Mouse (Mus musculus) right cerebral cortex, postnatal 36 days (tissue): ENCODE measurements around the gene D430042O09Rik.

ENCODE experiments used
- DNase-seq, 2 experiments: peaks; one replicate each; pipeline ENCODE4 v3.0.0; 2022; ENCODE audit warnings: low spot score in 2 of 2, mixed read lengths in 1 of 2

Gene D430042O09Rik

DNA sequence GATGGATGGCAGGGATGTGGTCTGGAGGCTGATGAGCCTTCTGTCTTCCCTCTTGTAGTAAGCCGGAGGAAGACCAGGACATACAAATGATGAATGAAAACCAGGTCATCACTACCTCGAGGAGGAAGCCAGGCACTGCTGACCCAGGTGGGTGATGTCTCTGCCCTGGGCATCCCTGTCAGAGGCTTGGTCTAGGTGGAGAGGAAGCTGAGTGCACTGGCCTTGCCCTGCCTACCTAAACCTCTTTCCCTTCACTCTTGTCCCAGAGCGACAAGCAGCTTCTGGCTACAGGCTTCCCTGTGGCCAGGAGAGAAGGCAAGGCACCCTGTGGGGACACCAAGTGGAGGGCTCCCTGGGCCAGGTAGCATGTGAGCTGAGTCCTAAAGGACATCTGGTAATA lies 165.2 kb downstream of the D430042O09Rik start:
- DNase-seq = no peak

DNA sequence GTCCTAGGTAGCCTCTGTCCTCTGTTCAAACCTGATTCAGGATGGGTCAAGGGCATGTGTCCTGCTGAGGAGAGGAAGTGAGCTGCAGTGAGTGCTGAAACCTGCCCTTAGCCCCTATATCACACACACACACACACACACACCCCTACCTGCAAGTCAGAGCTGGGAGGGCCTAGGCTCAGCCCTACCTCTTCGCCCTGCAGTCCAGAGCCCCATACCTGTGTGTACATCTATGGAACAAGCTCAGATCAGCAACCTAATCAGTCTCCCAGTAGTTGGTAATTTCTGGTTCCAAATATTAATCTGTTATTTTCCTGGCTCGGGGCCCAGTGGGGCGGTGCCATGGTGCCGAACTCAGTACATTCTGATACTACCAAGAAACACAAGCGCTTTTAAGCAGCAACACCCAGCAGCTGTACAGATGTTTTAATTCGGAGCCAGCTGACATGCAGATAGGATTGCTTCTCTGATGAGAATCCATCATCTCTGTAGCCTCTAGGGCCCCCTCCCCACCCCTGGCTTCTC lies 166.3 kb downstream of the D430042O09Rik start:
- DNase-seq = no peak

GRCm38 (mm10) chr7:125878040-125878439 lies 170.4 kb downstream of the D430042O09Rik start:
- no peak for DNase-seq

GRCm38 (mm10) chr7:125883232-125883631 lies 175.5 kb downstream of the D430042O09Rik start:
- no peak for DNase-seq

DNA sequence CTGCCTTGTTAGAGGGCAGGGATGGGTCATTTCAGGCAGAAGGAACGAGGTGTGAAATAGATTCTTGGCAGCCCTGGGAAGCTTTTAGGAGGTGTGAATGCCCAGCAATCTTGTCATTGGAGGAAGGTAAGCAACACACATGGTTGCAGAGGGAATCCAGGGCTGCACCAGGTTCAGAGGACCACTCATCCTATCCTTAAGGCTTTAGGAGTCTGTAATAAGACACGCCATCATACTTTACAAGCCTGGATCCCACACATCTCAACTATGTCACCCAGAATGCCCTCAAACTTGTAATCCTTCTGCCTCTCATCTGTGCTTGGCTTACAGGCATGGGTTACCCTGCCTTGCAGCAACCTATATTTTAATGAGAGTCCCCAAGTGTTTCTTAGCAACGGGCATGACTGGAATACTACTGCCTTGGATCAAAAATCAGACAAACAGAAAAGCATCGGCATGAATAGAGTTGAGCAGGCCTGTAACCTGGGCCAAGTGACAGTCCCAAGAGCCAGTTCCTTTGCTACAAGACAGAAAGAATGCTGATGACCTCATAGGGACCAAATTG lies 178.5 kb downstream of the D430042O09Rik start:
- DNase-seq = no peak

- no peak for DNase-seq
These were observed 179.4 kb downstream of the D430042O09Rik start for GRCm38 (mm10) chr7:125887124-125887523.

GRCm38 (mm10) chr7:125887761-125888160 lies 180.1 kb downstream of the D430042O09Rik start:
- DNase-seq = no peak

DNA sequence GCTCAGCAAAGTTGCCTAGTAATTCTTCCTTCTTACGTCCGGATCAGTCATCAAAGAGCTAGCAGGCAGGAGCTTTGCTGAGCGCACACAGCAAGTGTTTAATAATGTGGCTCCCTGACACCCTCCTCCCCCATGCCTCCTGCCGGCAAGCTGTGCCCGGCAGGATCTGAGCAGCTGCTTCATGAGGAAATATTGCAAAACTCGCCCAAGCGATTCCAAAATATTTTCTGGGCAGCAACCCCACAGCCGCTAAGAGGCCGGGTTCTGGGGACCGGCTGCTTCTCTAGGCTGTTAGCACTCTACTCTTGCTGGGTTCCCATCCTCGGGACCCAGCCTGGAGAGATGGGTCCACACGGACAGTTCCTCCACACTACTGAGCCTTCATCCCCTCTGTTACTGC lies 180.7 kb downstream of the D430042O09Rik start:
- peak; percentile 68 to 77 for DNase-seq

DNA sequence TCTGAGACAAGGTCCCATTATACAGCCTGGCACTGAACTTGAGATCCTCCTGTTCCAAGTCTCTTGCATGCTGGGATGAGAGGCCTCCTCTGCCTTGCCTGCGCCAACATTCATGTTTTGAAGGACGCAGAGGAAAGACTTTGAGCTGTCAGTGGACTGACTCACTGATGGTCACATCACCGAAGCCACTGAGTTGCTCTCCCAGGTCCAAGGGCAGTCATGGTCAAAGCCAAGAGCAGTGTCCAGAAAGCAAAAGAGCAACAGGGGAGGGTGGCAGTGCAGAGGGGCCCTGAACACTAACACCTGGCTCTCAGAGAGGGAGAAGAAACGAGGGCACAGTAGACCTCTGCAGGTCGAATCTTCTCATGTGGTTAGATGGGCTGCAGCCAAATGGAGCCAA lies 185.9 kb downstream of the D430042O09Rik start:
- no peak for DNase-seq

DNA sequence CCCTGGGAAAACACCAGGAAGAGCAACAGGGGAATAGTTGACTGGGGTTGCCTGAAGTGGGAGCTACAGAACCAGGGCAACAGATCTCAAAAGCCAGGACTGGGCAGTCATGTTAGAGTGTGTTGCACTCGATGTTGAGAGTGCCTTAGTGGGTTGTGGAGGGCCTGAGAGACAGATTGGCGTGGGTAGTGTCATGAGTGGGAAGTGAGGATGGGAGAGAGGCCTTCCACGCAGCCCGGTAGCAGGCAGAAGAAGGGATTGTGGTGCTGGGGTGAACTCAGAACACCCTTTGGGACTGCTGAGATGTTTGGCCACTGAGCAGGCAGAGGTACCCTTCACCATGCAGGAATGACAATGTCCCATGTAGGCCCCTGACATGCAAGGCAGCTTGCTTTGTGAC lies 189.4 kb downstream of the D430042O09Rik start:
- DNase-seq = peak in 1 of 2 experiments; percentile 36

DNA sequence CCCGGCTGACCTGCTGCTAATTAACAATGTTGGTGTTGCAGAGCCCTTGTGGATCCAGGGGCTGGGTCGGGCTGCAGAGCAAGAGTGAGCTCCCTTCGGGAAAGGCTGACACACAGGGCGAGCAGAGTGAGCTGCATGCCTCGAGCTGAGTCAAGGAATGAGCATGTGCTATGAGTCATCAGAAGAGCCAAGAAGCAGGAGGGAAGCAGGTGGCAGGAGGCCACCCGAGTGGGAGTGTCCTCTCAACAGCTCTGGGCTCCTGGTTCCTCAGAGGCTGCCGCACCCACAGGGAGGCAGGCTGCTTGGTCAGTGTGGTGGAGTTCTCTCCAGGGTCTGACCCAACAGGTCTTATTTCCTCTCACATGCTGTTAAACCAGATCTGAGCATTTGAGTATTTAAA lies 191.3 kb downstream of the D430042O09Rik start:
- peak; percentile 82 to 88 for DNase-seq

GRCm38 (mm10) chr7:125899916-125900315 lies 192.2 kb downstream of the D430042O09Rik start:
- DNase-seq = no peak

- no peak for DNase-seq
These were observed 192.9 kb downstream of the D430042O09Rik start for GRCm38 (mm10) chr7:125900386-125901161.

- DNase-seq = no peak
These were observed 213.1 kb downstream of the D430042O09Rik start for GRCm38 (mm10) chr7:125920801-125921200.

DNA sequence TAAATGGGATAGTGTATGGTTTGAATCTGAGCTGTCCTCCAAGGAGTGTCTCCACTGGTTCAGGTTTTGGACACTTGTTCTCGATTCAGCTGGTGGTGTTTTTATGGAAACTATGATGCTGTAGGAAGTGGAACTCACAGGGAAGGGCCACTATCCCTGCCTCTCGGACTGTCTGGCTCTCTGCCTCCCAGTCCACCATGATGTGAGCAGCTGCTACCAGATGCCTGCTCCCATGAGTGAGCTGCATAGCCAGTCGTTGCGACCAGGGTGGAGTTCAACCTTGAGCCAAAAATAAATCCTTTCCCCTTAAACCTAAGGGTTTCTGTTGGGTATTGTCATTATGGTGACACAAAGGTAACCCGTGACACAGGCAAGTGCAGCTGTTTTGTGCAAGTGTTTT lies 216.4 kb downstream of the D430042O09Rik start:
- no peak for DNase-seq
